Mouse (Mus musculus) intestine, embryonic 16.5 days (tissue): Measurements from ENCODE around the gene Il12b. TPM values are rescaled to one million over a fixed set of nuclear protein-coding genes. Genes with fewer than 3 reads are reported as not detected.
A peak's percentile ranks its signal among the peaks of the same experiment; 100 is the strongest.

Experiments used
- ATAC-seq: fragments of 200-750 bp; cut with Nextera tagmentation; 2 replicates; pipeline ENCODE4 v1.8.0; 2017; ENCODE audit warnings: moderate TSS enrichment, moderate library complexity
- H3K27ac ChIP-seq: fragments of 300-500 bp; sonication (generic); 2 replicates; pipeline ENCODE4 v1.5.1; 2014; ENCODE audit warnings: mild to moderate bottlenecking, low read length
- H3K27me3 ChIP-seq: fragments of 300-500 bp; sonication (generic); replicated peaks from 2 replicates; pipeline ENCODE4 v1.6.1; 2014; ENCODE audit warnings: low read length, control low read depth, mixed read lengths; ENCODE audit not compliant: control insufficient read depth, insufficient read depth
- H3K36me3 ChIP-seq: fragments of 300-500 bp; sonication (generic); 2 replicates; pipeline ENCODE4 v1.6.1; 2014; ENCODE audit warnings: low read length, control low read depth; ENCODE audit not compliant: control insufficient read depth, insufficient read depth
- H3K4me1 ChIP-seq: fragments of 300-500 bp; sonication (generic); 2 replicates; pipeline ENCODE4 v1.6.1; 2014; ENCODE audit warnings: low read length, control low read depth, mixed read lengths; ENCODE audit not compliant: control insufficient read depth, insufficient read depth
- H3K4me2 ChIP-seq: fragments of 300-500 bp; sonication (generic); 2 replicates; pipeline ENCODE4 v1.6.1; 2014; ENCODE audit warnings: low read depth, low read length, control low read depth
- H3K4me3 ChIP-seq: fragments of 300-500 bp; sonication (generic); 2 replicates; pipeline ENCODE4 v1.5.1; 2014; ENCODE audit warnings: mild to moderate bottlenecking, low read length
- H3K9ac ChIP-seq: fragments of 300-500 bp; sonication (generic); 2 replicates; pipeline ENCODE4 v1.6.1; 2014; ENCODE audit warnings: low read depth, low read length
- H3K9me3 ChIP-seq: fragments of 300-500 bp; sonication (generic); 2 replicates; pipeline ENCODE4 v1.6.1; 2016; ENCODE audit warnings: low read length, control low read depth; ENCODE audit not compliant: control insufficient read depth
- WGBS: fragments of 180-500 bp; shearing (Covaris S2); extraction: QIAGEN DNeasy Blood & Tissue Kit; methylation state at CpG from one replicate; pipeline ENCODE4 v1.1.7; 2014; 5-methylcytosine and 5-hydroxymethylcytosine counted together
- polyA plus RNA-seq: library from polyadenylated mRNA; unstranded; fragments of >200 nt; fragmentation: Nextera tagmentation; extraction: Ambion mirVana; gene quantifications from 2 replicates; pipeline ENCODE4 v1.2.1, GENCODE M21; 2015

Il12b gene
- polyA plus RNA-seq, 1 experiment from 2014 or later, result not detected

DNA sequence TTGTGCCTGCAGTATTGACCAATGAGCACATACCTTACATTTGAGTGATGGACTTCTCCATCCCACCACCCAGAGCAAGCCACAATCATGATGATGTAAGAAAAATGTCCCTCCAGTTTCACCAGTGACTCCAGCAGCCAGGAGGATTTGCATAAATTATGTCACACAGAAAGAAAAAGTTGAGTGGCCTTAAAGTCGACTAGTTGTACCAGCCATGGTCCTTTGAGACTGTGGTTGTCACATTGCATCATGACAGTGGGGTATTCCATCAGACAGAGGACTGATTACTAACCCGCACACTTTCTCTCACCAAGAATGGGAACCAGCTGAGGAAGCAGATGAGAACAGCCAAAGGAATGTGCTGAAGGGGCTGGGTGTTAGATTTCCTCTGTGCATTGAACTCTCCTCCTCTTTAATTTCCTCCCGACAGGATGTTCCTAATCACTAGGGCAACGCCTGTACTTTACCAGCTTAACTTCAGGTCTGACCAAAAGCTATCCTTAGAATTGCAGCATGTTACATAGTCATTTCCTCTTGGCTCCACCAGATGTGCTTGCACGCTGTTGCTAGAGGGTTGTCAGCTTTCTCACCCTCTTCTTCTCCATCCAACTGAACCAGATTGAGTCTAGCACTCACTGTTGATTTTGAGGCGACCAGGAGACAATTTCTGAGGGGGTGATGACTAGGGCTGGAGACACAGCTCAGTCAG lies 9.7 kb upstream of the Il12b start:
- Histone ChIP-seq H3K4me2 (no peak overlapping the region), H3K9me3 (no peaks in the 10 kb centered on the region), H3K27me3 (no peaks in the 10 kb centered on the region), H3K9ac (no peak overlapping the region), H3K36me3 (no peaks in the 10 kb centered on the region), H3K27ac (no peak overlapping the region), H3K4me3 (no peak overlapping the region), H3K4me1 (no peaks in the 10 kb centered on the region)
- ATAC-seq, result no peak
- WGBS, result 52% methylated on average over 6 of the region's 6 CpGs

DNA sequence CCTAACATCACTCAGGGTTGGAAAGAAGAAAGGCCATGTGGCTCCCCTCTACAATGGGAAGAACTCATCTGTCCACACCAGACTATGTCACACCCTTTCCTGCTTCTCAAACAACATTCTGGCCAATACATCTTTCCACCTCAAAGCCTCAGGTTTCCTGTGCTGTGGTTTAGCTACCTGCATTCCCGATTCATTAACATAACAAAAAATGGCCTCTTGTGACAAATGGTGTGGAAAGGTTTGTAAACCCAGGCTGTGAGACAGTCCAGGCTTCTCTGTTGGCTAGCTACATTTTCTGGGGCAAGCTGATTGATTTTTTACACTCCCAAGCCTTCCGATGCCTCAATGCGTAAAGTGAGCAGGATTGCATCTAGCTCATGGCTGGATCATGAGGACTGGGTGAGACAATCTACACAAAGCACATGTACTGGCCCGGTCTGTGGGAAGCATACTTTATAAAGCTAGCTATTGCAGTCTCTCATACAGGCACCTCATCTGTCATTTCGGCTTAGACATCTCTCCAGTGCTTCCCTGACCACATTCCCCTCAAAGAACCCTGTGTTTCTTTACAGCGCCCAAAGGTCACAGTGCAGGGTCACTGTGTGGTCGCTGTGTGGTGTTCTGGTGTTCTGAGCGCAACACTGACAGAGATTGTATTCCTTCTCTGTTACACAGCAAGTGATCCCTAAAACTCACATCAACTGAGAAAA lies 6.6 kb upstream of the Il12b start:
- Histone ChIP-seq H3K4me3 (no peak overlapping the region), H3K4me2 (no peak overlapping the region), H3K4me1 (no peaks in the 10 kb centered on the region), H3K27ac (no peak overlapping the region), H3K9ac (no peak overlapping the region), H3K27me3 (no peaks in the 10 kb centered on the region), H3K36me3 (no peaks in the 10 kb centered on the region), H3K9me3 (no peaks in the 10 kb centered on the region)
- ATAC-seq, result no peak
- WGBS, result 57% methylated on average over 8 of the region's 8 CpGs

DNA sequence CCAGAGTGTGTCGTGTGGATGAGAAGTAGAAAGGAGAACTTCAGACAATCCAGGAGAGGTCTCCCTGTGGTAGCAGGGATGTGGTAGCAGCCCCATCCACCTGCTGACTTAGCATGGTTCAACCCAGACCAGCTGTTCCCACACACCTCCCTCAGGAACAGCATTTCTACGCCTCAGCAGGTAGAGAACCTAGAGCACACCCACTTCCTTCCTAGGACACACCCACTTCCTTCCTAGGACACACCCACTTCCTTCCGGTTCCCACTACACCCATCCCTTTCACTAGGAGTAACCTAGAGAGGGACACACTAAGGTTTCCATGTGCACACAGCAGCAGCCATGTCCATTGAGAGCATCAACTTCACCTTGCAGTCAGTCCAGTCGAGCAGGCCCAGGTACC lies 4.5 kb upstream of the Il12b start:
- H3K27ac ChIP-seq, result no peak overlapping the region
- ATAC-seq, result no peak
- no peaks in the 10 kb centered on the region for H3K36me3 ChIP-seq
- no peaks in the 10 kb centered on the region for H3K27me3 ChIP-seq
- no peak overlapping the region for H3K4me3 ChIP-seq
- no peaks in the 10 kb centered on the region for H3K9me3 ChIP-seq
- H3K9ac ChIP-seq, result no peak overlapping the region
- no peak overlapping the region for H3K4me2 ChIP-seq
- WGBS, result 85% methylated on average over 4 of the region's 4 CpGs
- H3K4me1 ChIP-seq, result no peaks in the 10 kb centered on the region

DNA sequence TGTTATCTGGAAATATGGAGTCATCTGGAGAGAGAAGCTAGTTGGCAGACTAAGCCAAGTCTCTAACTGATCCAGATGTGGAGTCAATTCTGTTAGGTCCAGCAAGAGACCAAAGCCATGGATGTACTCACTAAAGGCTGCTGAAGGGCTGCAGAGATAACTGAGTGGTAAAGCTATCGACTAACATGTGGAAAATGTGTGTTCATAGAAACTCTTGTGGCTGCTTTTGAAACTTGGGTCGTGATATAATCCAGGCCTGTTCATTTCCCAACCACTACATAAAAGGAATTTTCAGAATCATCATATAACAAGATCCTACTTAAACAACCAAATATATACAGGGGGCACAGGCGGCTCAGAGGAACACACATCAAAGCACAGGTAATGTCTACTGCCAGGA lies 2.3 kb upstream of the Il12b start:
- Histone ChIP-seq H3K9ac (no peak overlapping the region), H3K27ac (no peak overlapping the region), H3K27me3 (no peaks in the 10 kb centered on the region), H3K4me2 (no peak overlapping the region), H3K4me3 (no peak overlapping the region), H3K36me3 (no peaks in the 10 kb centered on the region), H3K4me1 (no peaks in the 10 kb centered on the region), H3K9me3 (no peaks in the 10 kb centered on the region)
- ATAC-seq, result no peak
- 54% methylated on average over 3 of the region's 3 CpGs for WGBS

DNA sequence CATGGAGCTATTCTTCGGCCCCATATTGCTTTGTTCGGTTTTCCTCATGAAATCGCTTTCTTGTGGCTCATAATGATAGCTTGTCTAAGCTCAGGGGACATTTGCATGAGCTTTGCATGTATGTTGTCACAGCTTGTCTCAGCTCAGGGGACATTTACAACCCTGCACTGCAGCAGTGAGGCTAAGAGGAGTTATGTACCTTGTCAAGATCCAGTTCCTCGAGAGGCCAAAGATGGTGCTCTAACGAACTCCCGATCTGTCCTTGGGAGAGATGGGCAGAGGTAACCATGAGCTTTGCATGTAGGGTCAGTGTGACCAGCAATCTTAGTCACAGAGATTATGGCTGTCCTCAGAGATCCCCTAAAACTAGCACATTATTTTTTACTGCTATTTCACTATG lies 1.5 kb upstream of the Il12b start:
- H3K9ac ChIP-seq, result no peak overlapping the region

DNA sequence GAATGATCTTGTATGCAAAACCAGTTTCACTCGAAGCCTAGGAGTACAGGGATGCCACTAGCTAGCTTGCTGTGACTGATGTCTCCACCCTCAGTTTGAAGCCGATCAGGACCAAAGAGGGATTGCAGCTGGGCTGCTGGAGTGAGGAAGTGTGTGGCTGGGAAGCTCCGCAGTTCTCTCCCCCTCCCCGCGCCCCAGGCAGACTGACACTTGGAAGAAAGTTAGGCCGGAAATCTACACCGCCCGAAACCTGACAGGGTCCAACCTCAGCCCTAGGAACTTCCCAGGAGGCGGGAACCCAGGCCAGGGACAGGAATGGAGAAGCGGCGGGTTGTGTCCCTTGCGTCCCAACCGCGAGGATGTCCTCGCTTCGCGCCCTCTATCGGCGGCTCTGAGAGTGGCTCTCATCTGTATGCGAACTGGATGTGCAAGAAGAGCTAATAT lies 1.1 kb upstream of the Il12b start:
- peak; percentile 66 for ATAC-seq
- Histone ChIP-seq H3K4me3 (peak overlapping the region; percentile 25; the same call in 1 of the 2 replicates), H3K27ac (no peak overlapping the region), H3K9me3 (no peaks in the 10 kb centered on the region), H3K9ac (peak overlapping the region; percentile 44; the same call in 1 of the 2 replicates), H3K27me3 (no peaks in the 10 kb centered on the region), H3K4me1 (no peaks in the 10 kb centered on the region), H3K36me3 (no peaks in the 10 kb centered on the region), H3K4me2 (peak overlapping the region; percentile 51)
- WGBS, result 2% methylated on average over 20 of the region's 20 CpGs

More for the DNA sequence above, 1.5 kb upstream of the Il12b start:
- H3K4me3 ChIP-seq, result no peak overlapping the region
- H3K4me2 ChIP-seq, result no peak overlapping the region; the same call in 1 of the 2 replicates
- H3K9me3 ChIP-seq, result no peaks in the 10 kb centered on the region
- no peaks in the 10 kb centered on the region for H3K36me3 ChIP-seq
- no peak overlapping the region for H3K27ac ChIP-seq
- 72% methylated on average over 6 of the region's 6 CpGs for WGBS
- H3K27me3 ChIP-seq, result no peaks in the 10 kb centered on the region
- no peak for ATAC-seq
- no peaks in the 10 kb centered on the region for H3K4me1 ChIP-seq

DNA sequence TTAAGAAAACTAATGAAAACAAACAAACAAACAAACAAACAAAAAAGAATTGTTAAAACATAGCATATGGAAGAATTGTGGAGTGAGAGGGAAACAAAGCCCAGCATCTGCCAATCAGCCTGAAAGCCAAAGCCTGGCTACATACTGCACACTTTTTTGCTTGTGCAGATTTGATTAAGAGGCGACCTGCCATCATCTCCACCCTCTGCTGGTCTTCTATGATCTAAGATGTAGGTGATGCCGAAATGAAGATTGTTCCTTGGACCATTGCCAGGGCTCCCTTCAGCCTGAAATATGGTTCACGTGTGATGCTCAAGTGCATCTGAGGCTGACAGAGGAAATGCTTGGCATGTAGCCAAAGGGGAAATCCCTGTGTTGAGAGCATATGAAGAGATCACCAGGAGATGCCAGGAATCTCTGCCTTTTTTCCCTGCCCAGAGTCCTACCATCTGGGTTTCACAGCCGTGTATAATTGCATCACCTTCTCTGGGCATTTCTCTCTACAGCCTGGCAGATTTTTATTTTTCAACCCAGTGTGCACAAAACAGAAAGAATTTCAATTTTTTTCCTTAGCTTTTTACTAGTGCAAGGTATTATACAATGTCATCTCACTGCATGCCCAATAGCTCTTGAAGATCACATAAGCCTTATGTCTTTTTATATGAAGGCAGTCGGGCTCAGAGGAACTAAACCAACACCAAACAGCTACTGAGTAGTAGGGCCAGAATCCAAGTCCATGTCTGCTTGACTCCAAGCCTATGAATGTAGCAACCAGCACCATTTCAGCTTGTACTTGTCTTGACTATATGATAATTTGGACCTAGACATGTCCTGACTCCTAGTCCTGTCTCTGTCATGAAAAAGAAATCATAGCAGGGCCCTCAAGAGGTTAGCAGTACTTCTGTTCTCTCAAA lies 2.0 kb downstream of the Il12b start:
- H3K4me2 ChIP-seq, result no peak overlapping the region
- ATAC-seq, result no peak
- H3K4me3 ChIP-seq, result no peak overlapping the region
- H3K9ac ChIP-seq, result no peak overlapping the region
- no peaks in the 10 kb centered on the region for H3K4me1 ChIP-seq
- H3K27me3 ChIP-seq, result no peaks in the 10 kb centered on the region
- WGBS, result 38% methylated on average over 5 of the region's 5 CpGs
- H3K27ac ChIP-seq, result no peak overlapping the region
- H3K9me3 ChIP-seq, result no peaks in the 10 kb centered on the region
- H3K36me3 ChIP-seq, result no peaks in the 10 kb centered on the region

DNA sequence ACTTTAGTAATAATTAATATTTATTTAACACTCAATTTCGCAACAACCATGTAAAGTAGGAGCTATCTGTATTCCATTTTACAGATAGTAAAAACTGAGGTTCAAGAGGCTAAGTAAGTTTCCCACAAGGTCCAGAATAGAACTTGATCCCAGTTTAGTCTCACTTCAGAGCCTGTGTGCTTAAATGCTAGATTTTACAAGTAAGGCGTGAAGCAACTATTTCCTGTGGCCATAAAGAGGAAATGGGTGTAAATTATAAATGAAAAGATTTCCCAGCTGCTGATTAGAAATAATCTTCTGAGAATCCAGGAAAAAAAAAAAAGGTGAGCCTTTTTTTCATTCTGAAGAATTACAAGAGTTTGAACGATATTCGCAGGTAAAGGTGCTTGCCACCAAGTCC lies 5.2 kb downstream of the Il12b start:
- 88% methylated on average over 4 of the region's 4 CpGs for WGBS

DNA sequence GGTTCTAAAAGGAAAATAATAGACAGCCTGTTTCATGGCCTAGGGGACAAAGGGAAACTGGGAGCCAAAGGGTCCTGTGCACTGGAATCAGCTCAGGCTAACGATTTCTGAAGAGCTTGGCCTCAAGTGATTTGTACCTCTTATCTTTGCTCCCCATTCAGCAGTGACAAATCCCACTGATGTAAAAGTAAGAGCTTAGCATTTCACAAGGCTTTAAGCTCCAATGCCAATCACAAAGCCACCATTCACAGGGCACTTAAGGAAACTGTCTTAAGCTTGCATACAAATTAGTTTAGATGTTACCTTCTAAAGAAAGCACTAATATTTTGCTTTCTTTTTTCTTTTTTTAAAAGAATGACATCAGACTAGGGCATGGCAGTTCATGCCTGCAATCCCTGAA lies 6.1 kb downstream of the Il12b start:
- no peaks in the 10 kb centered on the region for H3K27me3 ChIP-seq
- H3K4me3 ChIP-seq, result no peak overlapping the region
- H3K4me1 ChIP-seq, result no peaks in the 10 kb centered on the region
- H3K4me2 ChIP-seq, result no peak overlapping the region
- no peak overlapping the region for H3K9ac ChIP-seq
- no peak overlapping the region for H3K27ac ChIP-seq
- no peaks in the 10 kb centered on the region for H3K9me3 ChIP-seq
- 42% methylated on average over 1 of the region's 1 CpGs for WGBS
- H3K36me3 ChIP-seq, result no peaks in the 10 kb centered on the region
- ATAC-seq, result no peak

More for the DNA sequence above, 5.2 kb downstream of the Il12b start:
- no peak for ATAC-seq
- no peak overlapping the region for H3K27ac ChIP-seq
- no peak overlapping the region for H3K4me3 ChIP-seq
- H3K27me3 ChIP-seq, result no peaks in the 10 kb centered on the region
- no peak overlapping the region for H3K4me2 ChIP-seq
- no peaks in the 10 kb centered on the region for H3K4me1 ChIP-seq
- no peak overlapping the region for H3K9ac ChIP-seq
- no peaks in the 10 kb centered on the region for H3K9me3 ChIP-seq
- H3K36me3 ChIP-seq, result no peaks in the 10 kb centered on the region
